Mouse (Mus musculus) heart, adult 10 weeks (tissue): Measurements from ENCODE around the gene Olfr839-ps1. TPM values are rescaled to one million over a fixed set of nuclear protein-coding genes. Genes with fewer than 3 reads are reported as not detected.

Experiments used
- polyA plus RNA-seq: library from polyadenylated mRNA; stranded (reverse); fragments of 350-450 nt; fragmentation: Illumina TruSeq; extraction: RNeasy Lipid Tissue Mini Kit (QIAGEN cat#74804); gene quantifications from one replicate; pipeline ENCODE4 v1.2.3, GENCODE M21; 2014; ENCODE audit warnings: low read depth, low replicate concordance

The Olfr839-ps1 gene
- not detected for polyA plus RNA-seq

GRCm38 (mm10) chr9:19177212-19177611, at the start of gene Olfr839-ps1:
Gene Olfr839-ps1, minus strand, starts transcription at chr9:19177312.

DNA sequence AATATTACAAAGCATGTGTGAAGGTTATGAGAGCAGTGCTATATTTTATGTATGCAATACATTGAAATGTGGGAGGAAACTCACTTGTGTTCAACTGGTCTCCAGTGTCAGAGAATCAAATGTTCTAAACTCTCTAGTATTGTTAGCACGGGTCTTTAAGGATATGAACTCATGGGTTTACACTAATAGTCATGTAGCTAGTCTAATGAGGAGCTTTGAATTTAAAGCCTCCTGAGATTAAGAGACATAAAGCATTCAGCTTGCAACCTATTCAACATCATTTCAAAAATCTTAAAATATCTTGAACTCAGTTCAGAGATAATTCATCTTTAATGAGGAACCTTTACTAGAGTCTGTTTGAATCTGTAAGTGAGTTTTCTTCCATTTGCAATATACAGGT, 41.1 kb downstream of the Olfr839-ps1 start, which contains the start of gene Olfr837:
Gene Olfr837, plus strand, starts transcription at position 301 of the 400 bp plus-strand sequence.

GRCm38 (mm10) chr9:19120082-19120481, 57.0 kb downstream of the Olfr839-ps1 start, which contains the start of gene Olfr836:
Gene Olfr836, plus strand, starts transcription at chr9:19120382.

Other genes with a start within 250 kb of the Olfr839-ps1 start
- gene Olfr832, start 240.2 kb downstream of the Olfr839-ps1 start, polyA plus RNA-seq: not detected
- not detected for gene Olfr834, start 189.3 kb downstream of the Olfr839-ps1 start, polyA plus RNA-seq
- not detected for gene Olfr835, start 144.6 kb downstream of the Olfr839-ps1 start, polyA plus RNA-seq
- not detected for gene Olfr836, start 56.9 kb downstream of the Olfr839-ps1 start, polyA plus RNA-seq
- not detected for gene Olfr837, start 41.0 kb downstream of the Olfr839-ps1 start, polyA plus RNA-seq
- gene Olfr843, start 74.7 kb upstream of the Olfr839-ps1 start, polyA plus RNA-seq: not detected
- gene Olfr844, start 139.0 kb upstream of the Olfr839-ps1 start, polyA plus RNA-seq: not detected
- gene Olfr845, start 159.1 kb upstream of the Olfr839-ps1 start, polyA plus RNA-seq: not detected
- not detected for gene Olfr846, start 186.7 kb upstream of the Olfr839-ps1 start, polyA plus RNA-seq
- not detected for gene Olfr847, start 201.4 kb upstream of the Olfr839-ps1 start, polyA plus RNA-seq